Mouse (Mus musculus) neural tube, embryonic 10.5 days (tissue): ENCODE measurements around the gene Ppm1n.

Experiments
- DNase-seq: peaks from one replicate; pipeline ENCODE4 v3.0.0-alpha.2; 2017; ENCODE audit warnings: low spot score; ENCODE audit errors: extremely low spot score

The Ppm1n gene

GRCm38 (mm10) chr7:19279581-19280114 lies at the start of gene Ppm1n:
Gene Ppm1n, minus strand, starts transcription at chr7:19280064.
- DNase-seq: peak; percentile 47

GRCm38 (mm10) chr7:19328425-19328824 lies 48.6 kb upstream of the Ppm1n start:
- no peak for DNase-seq

GRCm38 (mm10) chr7:19327782-19328181 lies 47.9 kb upstream of the Ppm1n start:
- no peak for DNase-seq

- peak; percentile 85 for DNase-seq
Observed at GRCm38 (mm10) chr7:19327128-19327527, 47.3 kb upstream of the Ppm1n start.

- peak; percentile 90 for DNase-seq
Observed at GRCm38 (mm10) chr7:19326359-19326758, 46.5 kb upstream of the Ppm1n start.

GRCm38 (mm10) chr7:19325262-19326199 lies 45.7 kb upstream of the Ppm1n start:
- no peak for DNase-seq

- DNase-seq: no peak
Observed at GRCm38 (mm10) chr7:19324221-19324620, 44.4 kb upstream of the Ppm1n start.

- DNase-seq: no peak
Observed at GRCm38 (mm10) chr7:19322489-19322888, 42.6 kb upstream of the Ppm1n start.

- no peak for DNase-seq
Observed at GRCm38 (mm10) chr7:19321464-19321863, 41.6 kb upstream of the Ppm1n start.

- no peak for DNase-seq
Observed at GRCm38 (mm10) chr7:19320637-19321036, 40.8 kb upstream of the Ppm1n start.

GRCm38 (mm10) chr7:19319906-19320305 lies 40.0 kb upstream of the Ppm1n start:
- peak; percentile 97 for DNase-seq

GRCm38 (mm10) chr7:19319458-19319857 lies 39.6 kb upstream of the Ppm1n start:
- peak; percentile 31 for DNase-seq

- no peak for DNase-seq
Observed at GRCm38 (mm10) chr7:19318676-19319075, 38.8 kb upstream of the Ppm1n start.

GRCm38 (mm10) chr7:19318201-19318600 lies 38.3 kb upstream of the Ppm1n start:
- no peak for DNase-seq

GRCm38 (mm10) chr7:19316451-19317161 lies 36.7 kb upstream of the Ppm1n start:
- no peak for DNase-seq

- no peak for DNase-seq
Observed at GRCm38 (mm10) chr7:19314033-19314432, 34.2 kb upstream of the Ppm1n start.

- DNase-seq: no peak
Observed at GRCm38 (mm10) chr7:19311991-19312390, 32.1 kb upstream of the Ppm1n start.

- peak; percentile 93 for DNase-seq
Observed at GRCm38 (mm10) chr7:19309884-19310641, 30.2 kb upstream of the Ppm1n start, which contains the start of gene Fosb. Gene Fosb, minus strand, starts transcription at chr7:19310051.

GRCm38 (mm10) chr7:19309278-19309883 lies 29.5 kb upstream of the Ppm1n start:
- DNase-seq: peak; percentile 44

GRCm38 (mm10) chr7:19308454-19309277 lies 28.8 kb upstream of the Ppm1n start:
- peak; percentile 99 for DNase-seq
